Mouse (Mus musculus) frontal cortex, postnatal 25 days (tissue): ENCODE data around the gene Ocln.
"Not testable (repeated sequence)": the region's sequence is repeated elsewhere in the genome, so short reads cannot be mapped to it uniquely, and the experiment has no call there.

Experiments used
- DNase-seq, 2 experiments: peaks; one replicate each; pipeline ENCODE4 v3.0.0; 2022; ENCODE audit warnings: low spot score in 2 of 2

Ocln gene

GRCm38 (mm10) chr13:100544220-100544662 lies 8.3 kb downstream of the Ocln start:
- DNase-seq = no peak

- no peak for DNase-seq
These were observed 9.3 kb downstream of the Ocln start for GRCm38 (mm10) chr13:100543011-100543767.

GRCm38 (mm10) chr13:100536149-100536548 lies 16.4 kb downstream of the Ocln start:
- no peak for DNase-seq

GRCm38 (mm10) chr13:100532788-100533365 lies 19.6 kb downstream of the Ocln start:
- no peak for DNase-seq

- DNase-seq = no peak
These were observed 25.9 kb downstream of the Ocln start for GRCm38 (mm10) chr13:100526649-100527038.

GRCm38 (mm10) chr13:100525935-100526648 lies 26.4 kb downstream of the Ocln start:
- no peak for DNase-seq

- DNase-seq = no peak
These were observed 27.6 kb downstream of the Ocln start for GRCm38 (mm10) chr13:100524896-100525295.

GRCm38 (mm10) chr13:100523698-100524097 lies 28.8 kb downstream of the Ocln start:
- no peak for DNase-seq

GRCm38 (mm10) chr13:100521724-100522591 lies 30.6 kb downstream of the Ocln start:
- no peak for DNase-seq

- no peak for DNase-seq
These were observed 33.4 kb downstream of the Ocln start for GRCm38 (mm10) chr13:100519162-100519561.

GRCm38 (mm10) chr13:100518191-100518590 lies 34.3 kb downstream of the Ocln start:
- no peak for DNase-seq

GRCm38 (mm10) chr13:100517652-100518153 lies 34.8 kb downstream of the Ocln start:
- DNase-seq = no peak

GRCm38 (mm10) chr13:100516213-100517105 lies 36.1 kb downstream of the Ocln start:
- no peak for DNase-seq

- no peak for DNase-seq
These were observed 39.7 kb downstream of the Ocln start for GRCm38 (mm10) chr13:100512792-100513191.

GRCm38 (mm10) chr13:100511860-100512364 lies 40.6 kb downstream of the Ocln start:
- DNase-seq = no peak

GRCm38 (mm10) chr13:100511146-100511859 lies 41.2 kb downstream of the Ocln start:
- no peak for DNase-seq

- DNase-seq = not testable (repeated sequence)
These were observed 52.9 kb downstream of the Ocln start for GRCm38 (mm10) chr13:100499625-100500024.

- no peak for DNase-seq
These were observed 57.2 kb downstream of the Ocln start for GRCm38 (mm10) chr13:100495337-100495736.

- not testable (repeated sequence) for DNase-seq
These were observed 58.1 kb downstream of the Ocln start for GRCm38 (mm10) chr13:100494370-100494769.

- no peak for DNase-seq
These were observed 59.2 kb downstream of the Ocln start for GRCm38 (mm10) chr13:100493313-100493712.
